Mouse (Mus musculus): ENCODE measurements around the gene Rab3d. TPM values are rescaled to one million over a fixed set of nuclear protein-coding genes. Genes with fewer than 3 reads are reported as not detected.

Gene Rab3d
- polyA plus RNA-seq, 1 experiment from 2014 or later: 11.1 TPM

Other genes starting within 250 kb of the Rab3d start
- 33.5 and 36.8 TPM in 2 replicates for gene Ldlr, start 194.7 kb downstream of the Rab3d start, polyA plus RNA-seq (2016; fragmentation: Nextera tagmentation; extraction: Ambion mirVana)
- 117 and 126 TPM in 2 replicates for gene Spc24, start 157.9 kb downstream of the Rab3d start, polyA plus RNA-seq (2016; fragmentation: Nextera tagmentation; extraction: Ambion mirVana)
- gene Kank2, start 119.4 kb downstream of the Rab3d start, polyA plus RNA-seq (2016; fragmentation: Nextera tagmentation; extraction: Ambion mirVana): 20.4 and 21.6 TPM in 2 replicates
- gene Angptl8, start 82.7 kb downstream of the Rab3d start, polyA plus RNA-seq (2016; fragmentation: Nextera tagmentation; extraction: Ambion mirVana): 0.96 and 1.7 TPM in 2 replicates
- gene Dock6, start 65.6 kb downstream of the Rab3d start, polyA plus RNA-seq (2016; fragmentation: Nextera tagmentation; extraction: Ambion mirVana): 30.8 and 33.3 TPM in 2 replicates
- 5.3 and 5.6 TPM in 2 replicates for gene Ccdc159, start 9.3 kb upstream of the Rab3d start, polyA plus RNA-seq (2016; fragmentation: Nextera tagmentation; extraction: Ambion mirVana)
- 40.5 and 42.4 TPM in 2 replicates for gene Tmem205, start 9.4 kb upstream of the Rab3d start, polyA plus RNA-seq (2016; fragmentation: Nextera tagmentation; extraction: Ambion mirVana)
- 15.9 and 16.2 TPM in 2 replicates for gene Plppr2, start 18.8 kb upstream of the Rab3d start, polyA plus RNA-seq (2016; fragmentation: Nextera tagmentation; extraction: Ambion mirVana)
- gene Swsap1, start 37.6 kb upstream of the Rab3d start, polyA plus RNA-seq (2016; fragmentation: Nextera tagmentation; extraction: Ambion mirVana): 5.6 and 7.0 TPM in 2 replicates
- 6.6 and 7.8 TPM in 2 replicates for gene Epor, start 45.3 kb upstream of the Rab3d start, polyA plus RNA-seq (2016; fragmentation: Nextera tagmentation; extraction: Ambion mirVana)
- 1.3 and 1.4 TPM in 2 replicates for gene Rgl3, start 71.3 kb upstream of the Rab3d start, polyA plus RNA-seq (2016; fragmentation: Nextera tagmentation; extraction: Ambion mirVana)
- 2.0 and 2.2 TPM in 2 replicates for gene Ccdc151, start 84.4 kb upstream of the Rab3d start, polyA plus RNA-seq (2016; fragmentation: Nextera tagmentation; extraction: Ambion mirVana)
- 113 and 115 TPM in 2 replicates for gene Prkcsh, start 84.6 kb upstream of the Rab3d start, polyA plus RNA-seq (2016; fragmentation: Nextera tagmentation; extraction: Ambion mirVana)
- gene Elavl3, start 133.8 kb upstream of the Rab3d start, polyA plus RNA-seq (2016; fragmentation: Nextera tagmentation; extraction: Ambion mirVana): 6.4 and 8.2 TPM in 2 replicates
- not detected in 2 replicates for gene Gm49318, start 153.1 kb upstream of the Rab3d start, polyA plus RNA-seq (2016; fragmentation: Nextera tagmentation; extraction: Ambion mirVana)
- gene Zfp653, start 153.2 kb upstream of the Rab3d start, polyA plus RNA-seq (2016; fragmentation: Nextera tagmentation; extraction: Ambion mirVana): 15.0 and 15.8 TPM in 2 replicates
- 36.7 and 38.0 TPM in 2 replicates for gene Ecsit, start 167.2 kb upstream of the Rab3d start, polyA plus RNA-seq (2016; fragmentation: Nextera tagmentation; extraction: Ambion mirVana)
- gene Cnn1, start 181.0 kb upstream of the Rab3d start, polyA plus RNA-seq (2016; fragmentation: Nextera tagmentation; extraction: Ambion mirVana): 2.1 and 3.3 TPM in 2 replicates
- 185 and 200 TPM in 2 replicates for gene Elof1, start 199.0 kb upstream of the Rab3d start, polyA plus RNA-seq (2016; fragmentation: Nextera tagmentation; extraction: Ambion mirVana)
- gene Acp5, start 217.5 kb upstream of the Rab3d start, polyA plus RNA-seq (2016; fragmentation: Nextera tagmentation; extraction: Ambion mirVana): 8.2 and 8.5 TPM in 2 replicates
- 63.5 and 66.1 TPM in 2 replicates for gene Pigyl, start 238.7 kb upstream of the Rab3d start, polyA plus RNA-seq (2016; fragmentation: Nextera tagmentation; extraction: Ambion mirVana)